In the genomic region with DNA sequence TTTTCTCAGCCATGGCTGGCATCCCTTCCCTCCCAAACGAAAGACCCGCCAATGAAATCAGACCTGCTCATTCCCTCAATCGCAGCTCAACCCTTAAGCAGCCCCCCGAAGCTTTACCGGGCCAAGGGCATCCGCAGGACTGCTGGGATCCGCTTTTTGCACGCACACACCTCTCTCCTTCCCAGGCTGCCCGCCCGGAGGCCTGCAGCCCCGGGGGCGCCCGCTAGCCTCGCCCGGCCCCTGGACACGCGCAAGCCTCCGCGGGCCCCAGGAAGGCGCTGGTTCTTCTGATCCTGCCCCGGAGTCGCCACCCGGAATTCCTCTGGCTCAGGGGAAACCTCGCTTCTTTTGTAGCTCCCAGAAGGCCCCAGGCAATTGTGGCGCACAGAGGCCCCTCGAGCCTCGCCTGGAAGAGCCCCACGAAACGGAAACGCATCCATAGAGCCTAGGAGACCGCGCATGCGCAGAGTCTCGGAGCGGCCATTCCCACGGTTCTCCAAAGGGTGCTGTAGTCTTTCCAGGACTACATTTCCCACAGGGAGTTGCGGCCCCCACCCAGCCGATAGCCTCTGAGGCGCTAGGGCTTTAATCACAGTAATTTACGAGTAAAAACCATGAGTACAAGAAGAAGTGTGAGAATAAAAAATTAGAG, we compare ENCODE assay signal across 8 mouse cellular contexts. TPM values are rescaled to one million over a fixed set of nuclear protein-coding genes. Genes with fewer than 3 reads are reported as not detected.
DNase-seq lines count a peak whose midpoint lies in the region; ATAC-seq lines count a peak whose summit lies in the region.

Zfp334 (minus strand) TSS at position 416 of the 652 bp plus-strand sequence.

- WGBS in forebrain, embryonic 16.5 days, result under 1% methylated on average over 40 of the region's 40 CpGs
- WGBS in large intestine, adult 2 months, result 1% methylated on average over 40 of the region's 40 CpGs
- 2% methylated on average over 40 of the region's 40 CpGs for WGBS in liver, embryonic 13.5 days (ENCODE audit: insufficient replicate concordance)
- under 1% methylated on average over 40 of the region's 40 CpGs for WGBS in neural tube, embryonic 15.5 days

- peak; percentile 95 for ATAC-seq in forebrain, embryonic 16.5 days
- ATAC-seq in liver, embryonic 13.5 days (ENCODE audit: low read depth), result peak; percentile 65
- peak; percentile 89 for ATAC-seq in neural tube, embryonic 15.5 days (ENCODE audit: low FRiP score)

- H3K9ac ChIP-seq in forebrain, embryonic 16.5 days (replicated peaks; ENCODE audit: low read depth, low read length), result peak within 1 kb of the TSS; percentile 98
- peak within 1 kb of the TSS; percentile 60 for H3K9ac ChIP-seq in liver, embryonic 13.5 days
- peak within 1 kb of the TSS; percentile 93 for H3K9ac ChIP-seq in neural tube, embryonic 15.5 days (replicated peaks)

- DNase-seq in ES-CJ7 (ENCODE audit: low read depth, low spot score), result peak; percentile 96
- DNase-seq in cerebellum, adult 11-12 months, result peak; percentile 94
- peak; percentile 96 for DNase-seq in heart, postnatal 14 days
- peak; percentile 73 for DNase-seq in large intestine, adult 2 months (ENCODE audit: low read depth, low spot score)
- peak; percentile 41 for DNase-seq in liver, embryonic 13.5 days
- peak; percentile 88 for DNase-seq in urinary bladder, postnatal 10 days (ENCODE audit: low spot score)

- intact Hi-C loops in heart, postnatal 14 days (cut with DNase I), result no loop called here

- peak within 1 kb of the TSS; percentile 95 for H3K27ac ChIP-seq in forebrain, embryonic 16.5 days (ENCODE audit: low read length)
- H3K27ac ChIP-seq in liver, embryonic 13.5 days, result peak within 1 kb of the TSS; percentile 43; the same call in 1 of the 2 replicates
- H3K27ac ChIP-seq in neural tube, embryonic 15.5 days (replicated peaks), result peak within 1 kb of the TSS; percentile 95

- H3K4me1 ChIP-seq in forebrain, embryonic 16.5 days (replicated peaks; ENCODE audit: control insufficient read depth, insufficient read depth, low read length), result peaks cover 13% of the 10 kb centered on the region
- peaks cover 11% of the 10 kb centered on the region; the same call in 1 of the 2 replicates for H3K4me1 ChIP-seq in liver, embryonic 13.5 days (replicated peaks)
- H3K4me1 ChIP-seq in neural tube, embryonic 15.5 days, result peaks cover 27% of the 10 kb centered on the region

- H3K4me2 ChIP-seq in forebrain, embryonic 16.5 days (ENCODE audit: low read length), result peak within 1 kb of the TSS; percentile 87
- peak within 1 kb of the TSS; percentile 53 for H3K4me2 ChIP-seq in liver, embryonic 13.5 days
- H3K4me2 ChIP-seq in neural tube, embryonic 15.5 days, result peak within 1 kb of the TSS; percentile 74

- no peaks in the 10 kb centered on the region for H3K9me3 ChIP-seq in forebrain, embryonic 16.5 days (ENCODE audit: control insufficient read depth, low read length)
- H3K9me3 ChIP-seq in liver, embryonic 13.5 days (replicated peaks), result no peaks in the 10 kb centered on the region
- no peaks in the 10 kb centered on the region for H3K9me3 ChIP-seq in neural tube, embryonic 15.5 days (replicated peaks)

- H3K4me3 ChIP-seq in forebrain, embryonic 16.5 days (replicated peaks; ENCODE audit: low read length), result peak within 1 kb of the TSS; percentile 96
- H3K4me3 ChIP-seq in liver, embryonic 13.5 days (replicated peaks), result peak within 1 kb of the TSS; percentile 58
- peak within 1 kb of the TSS; percentile 88 for H3K4me3 ChIP-seq in neural tube, embryonic 15.5 days (replicated peaks)

- H3K27me3 ChIP-seq in forebrain, embryonic 16.5 days (replicated peaks; ENCODE audit: control insufficient read depth, insufficient read depth, low read length), result no peaks in the 10 kb centered on the region
- peaks cover 9% of the 10 kb centered on the region for H3K27me3 ChIP-seq in liver, embryonic 13.5 days
- no peaks in the 10 kb centered on the region for H3K27me3 ChIP-seq in neural tube, embryonic 15.5 days (replicated peaks)

- peaks cover 27% of the 10 kb centered on the region for H3K36me3 ChIP-seq in forebrain, embryonic 16.5 days (ENCODE audit: control insufficient read depth, insufficient read depth)
- peaks cover 23% of the 10 kb centered on the region for H3K36me3 ChIP-seq in liver, embryonic 13.5 days
- peaks cover 37% of the 10 kb centered on the region for H3K36me3 ChIP-seq in neural tube, embryonic 15.5 days

RNA-seq across cellular contexts. Expression of gene Zfp334, which starts in this region (rescaled TPM):
- 12.3 and 13.4 TPM in 2 replicates for polyA plus RNA-seq in forebrain, embryonic 16.5 days (2015; fragmentation: Nextera tagmentation; extraction: Ambion mirVana)
- total RNA-seq in heart, postnatal 14 days (2021), result 1 to 10 TPM; 2.9 to 3.0 TPM
- polyA plus RNA-seq in large intestine, adult 2 months (2012; rRNA removed), result 0.45 and 0.62 TPM in 2 replicates
- 0.97 and 1.0 TPM in 2 replicates for polyA plus RNA-seq in liver, embryonic 13.5 days (2015; fragmentation: Nextera tagmentation; extraction: Ambion mirVana)
- polyA plus RNA-seq in neural tube, embryonic 15.5 days (2015; fragmentation: Nextera tagmentation; extraction: Ambion mirVana), result 7.2 and 7.4 TPM in 2 replicates

Comparison
In these comparisons a context has a peak if more than half of its experiments do, and no peak if none do; other contexts are left out.
1. Peak in every context shown above with its lines: DNase-seq, ATAC-seq, H3K4me3 ChIP-seq and H3K27ac ChIP-seq.
2. Peak in DNase-seq in large intestine, adult 2 months; RNA of the gene not detected or under 1 TPM.
3. DNase-seq: peak in every context shown above with its lines; median percentile 96 in ES-CJ7; 96 in heart, postnatal 14 days; 94 in cerebellum, adult 11-12 months; 88 in urinary bladder, postnatal 10 days; 73 in large intestine, adult 2 months; 41 in liver, embryonic 13.5 days.
4. H3K27ac ChIP-seq: peak in every context shown above with its lines; median percentile 95 in forebrain, embryonic 16.5 days; 95 in neural tube, embryonic 15.5 days; 43 in liver, embryonic 13.5 days.